Mouse (Mus musculus) hindbrain, postnatal 0 days (tissue): ENCODE data around the gene Nek10. TPM values are rescaled to one million over a fixed set of nuclear protein-coding genes. Genes with fewer than 3 reads are reported as not detected.
A peak's percentile ranks its signal among the peaks of the same experiment; 100 is the strongest.
"Not testable (repeated sequence)": the region's sequence is repeated elsewhere in the genome, so short reads cannot be mapped to it uniquely, and the experiment has no call there.

Experiments used
- ATAC-seq: fragments of 200-750 bp; cut with Nextera tagmentation; 2 replicates; pipeline ENCODE4 v1.8.0; 2017; ENCODE audit warnings: mild to moderate bottlenecking, moderate TSS enrichment, moderate library complexity
- DNase-seq: peaks from one replicate; pipeline ENCODE4 v3.0.0-alpha.2; 2015; ENCODE audit warnings: low spot score
- H3K27ac ChIP-seq: fragments of 300-500 bp; sonication (generic); 2 replicates; pipeline ENCODE4 v1.5.1; 2014; ENCODE audit warnings: mild to moderate bottlenecking
- H3K27me3 ChIP-seq: fragments of 300-500 bp; sonication (generic); 2 replicates; pipeline ENCODE4 v1.6.1; 2014; ENCODE audit warnings: low read length, mixed read lengths; ENCODE audit not compliant: insufficient read depth
- H3K36me3 ChIP-seq: fragments of 300-500 bp; sonication (generic); 2 replicates; pipeline ENCODE4 v1.6.1; 2014; ENCODE audit warnings: low read length, mixed read lengths; ENCODE audit not compliant: insufficient read depth
- H3K4me1 ChIP-seq: fragments of 300-500 bp; sonication (generic); 2 replicates; pipeline ENCODE4 v1.6.1; 2014; ENCODE audit warnings: antibody characterized with exemption, low read length, mixed read lengths; ENCODE audit not compliant: insufficient read depth
- H3K4me2 ChIP-seq: fragments of 300-500 bp; sonication (generic); 2 replicates; pipeline ENCODE4 v1.6.1; 2014; ENCODE audit warnings: low read depth, mild to moderate bottlenecking, low read length, moderate library complexity, mixed read lengths
- H3K4me3 ChIP-seq: fragments of 300-500 bp; sonication (generic); 2 replicates; pipeline ENCODE4 v1.5.1; 2014; ENCODE audit warnings: low read length
- H3K9ac ChIP-seq: fragments of 300-500 bp; sonication (generic); replicated peaks from 2 replicates; pipeline ENCODE4 v1.6.1; 2014; ENCODE audit warnings: mild to moderate bottlenecking, low read length, moderate library complexity, mixed read lengths
- H3K9me3 ChIP-seq: fragments of 300-500 bp; sonication (generic); 2 replicates; pipeline ENCODE4 v1.6.1; 2016; ENCODE audit warnings: low read length, mixed read lengths
- CTCF ChIP-seq: IDR thresholded peaks from 2 replicates; pipeline ENCODE4 v1.5.1; 2016; ENCODE audit warnings: antibody characterized with exemption, control low read depth, low read depth
- WGBS: fragments of 180-500 bp; shearing (Covaris S2); extraction: QIAGEN DNeasy Blood & Tissue Kit; methylation state at CpG from one replicate; pipeline ENCODE4 v1.1.7; 2014; 5-methylcytosine and 5-hydroxymethylcytosine counted together
- polyA plus RNA-seq: library from polyadenylated mRNA; unstranded; fragments of >200 nt; fragmentation: Nextera tagmentation; extraction: Ambion mirVana; gene quantifications from 2 replicates; pipeline ENCODE4 v1.2.1, GENCODE M21; 2015
- total RNA-seq: library from RNA; depleted of rRNA; stranded (reverse); fragments of >200 nt; gene quantifications from 2 replicates; pipeline ENCODE4 v1.2.3, GENCODE M21; 2014

Gene Nek10
- total and polyA plus RNA-seq, 2 experiments from 2014 or later, result 0.13 to 0.68 TPM

GRCm38 (mm10) chr14:14949023-14949422, 145.8 kb downstream of the Nek10 start:
- DNase-seq, result no peak
- H3K4me3 ChIP-seq, result no peak overlapping the region
- no peaks in the 10 kb centered on the region for H3K27me3 ChIP-seq
- no peak overlapping the region for H3K9ac ChIP-seq
- no peak for TF ChIP-seq CTCF
- no peaks in the 10 kb centered on the region for H3K9me3 ChIP-seq
- no peak overlapping the region for H3K4me2 ChIP-seq
- H3K36me3 ChIP-seq, result no peaks in the 10 kb centered on the region
- WGBS, result 43% methylated on average over 2 of the region's 2 CpGs
- ATAC-seq, result no peak
- no peak overlapping the region for H3K27ac ChIP-seq
- H3K4me1 ChIP-seq, result no peaks in the 10 kb centered on the region

DNA sequence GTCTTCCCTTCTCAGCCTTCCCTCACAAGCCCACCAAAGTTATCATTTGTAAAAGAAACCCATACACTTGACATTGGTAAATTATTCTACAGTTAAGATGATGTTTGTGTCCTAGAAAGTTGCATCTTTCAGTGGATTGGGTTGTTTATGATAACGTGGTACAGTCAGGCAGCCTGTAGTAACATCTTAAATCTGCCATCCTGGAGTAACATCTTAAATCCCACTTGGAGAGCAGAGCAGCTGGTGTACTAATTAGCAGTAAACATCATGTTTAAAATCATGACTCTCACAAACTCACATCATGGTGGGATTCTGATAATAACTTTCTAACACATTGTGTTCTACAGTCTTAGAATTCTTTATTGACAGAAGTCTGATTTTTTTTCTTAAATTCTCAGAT, 148.6 kb downstream of the Nek10 start:
- H3K9me3 ChIP-seq, result no peaks in the 10 kb centered on the region
- no peak overlapping the region for H3K27ac ChIP-seq
- WGBS, result 58% methylated on average over 1 of the region's 1 CpGs
- ATAC-seq (no peak), DNase-seq (no peak)
- no peak for TF ChIP-seq CTCF
- no peaks in the 10 kb centered on the region for H3K36me3 ChIP-seq
- no peak overlapping the region for H3K4me3 ChIP-seq
- H3K27me3 ChIP-seq, result no peaks in the 10 kb centered on the region
- no peak overlapping the region for H3K9ac ChIP-seq
- no peaks in the 10 kb centered on the region for H3K4me1 ChIP-seq
- H3K4me2 ChIP-seq, result no peak overlapping the region

DNA sequence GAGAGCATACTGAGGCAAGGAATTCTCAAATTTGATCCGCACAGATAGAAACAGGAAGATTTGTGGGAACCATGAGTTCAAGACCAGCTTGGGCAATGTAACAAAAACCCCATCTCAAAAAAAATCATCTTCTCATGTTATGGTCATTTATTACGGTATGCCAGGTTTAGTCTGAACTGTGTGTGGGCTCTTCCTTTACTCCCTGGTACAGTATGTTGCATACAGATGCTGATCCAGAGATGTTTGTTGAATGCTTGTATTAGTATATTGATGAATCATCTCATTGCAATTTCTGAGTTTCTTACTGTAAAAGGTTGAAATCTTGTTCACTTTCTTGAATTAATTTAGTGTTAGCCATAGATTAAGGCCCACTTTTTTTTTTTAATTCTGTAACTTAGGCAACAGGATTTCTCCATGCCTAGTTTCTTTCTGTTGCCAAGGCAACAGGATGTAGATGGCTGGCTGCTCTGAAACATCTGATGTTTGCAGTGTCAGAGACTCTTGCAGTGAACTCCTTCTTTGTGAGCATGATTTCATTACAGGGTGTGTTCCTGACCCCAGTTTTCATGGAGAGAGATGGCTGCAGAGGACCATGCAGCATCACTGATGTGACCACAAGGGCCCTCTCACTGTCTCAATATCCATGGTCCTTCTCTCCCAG, 156.7 kb downstream of the Nek10 start:
- H3K4me2 ChIP-seq, result no peak overlapping the region
- H3K4me3 ChIP-seq, result no peak overlapping the region
- DNase-seq, result peak; percentile 63
- no peaks in the 10 kb centered on the region for H3K36me3 ChIP-seq
- no peak overlapping the region for H3K9ac ChIP-seq
- TF ChIP-seq CTCF, result no peak
- peak; percentile 83 for ATAC-seq
- WGBS, result 81% methylated on average over 2 of the region's 2 CpGs
- 0 out of 2 replicates have a peak, but pooled peaks cover 4% of the 10 kb centered on the region for H3K4me1 ChIP-seq
- H3K9me3 ChIP-seq, result no peaks in the 10 kb centered on the region
- peak overlapping the region; percentile 66 for H3K27ac ChIP-seq
- H3K27me3 ChIP-seq, result no peaks in the 10 kb centered on the region

GRCm38 (mm10) chr14:14960441-14960988, 157.3 kb downstream of the Nek10 start:
- Histone ChIP-seq H3K27ac (peak overlapping the region; percentile 66), H3K9me3 (no peaks in the 10 kb centered on the region), H3K9ac (no peak overlapping the region), H3K36me3 (no peaks in the 10 kb centered on the region), H3K4me3 (no peak overlapping the region), H3K4me2 (no peak overlapping the region), H3K27me3 (no peaks in the 10 kb centered on the region), H3K4me1 (0 out of 2 replicates have a peak, but pooled peaks cover 4% of the 10 kb centered on the region)
- TF ChIP-seq CTCF, result no peak
- DNase-seq, result peak; percentile 8
- WGBS, result 49% methylated on average over 2 of the region's 2 CpGs
- peak; percentile 64 for ATAC-seq

DNA sequence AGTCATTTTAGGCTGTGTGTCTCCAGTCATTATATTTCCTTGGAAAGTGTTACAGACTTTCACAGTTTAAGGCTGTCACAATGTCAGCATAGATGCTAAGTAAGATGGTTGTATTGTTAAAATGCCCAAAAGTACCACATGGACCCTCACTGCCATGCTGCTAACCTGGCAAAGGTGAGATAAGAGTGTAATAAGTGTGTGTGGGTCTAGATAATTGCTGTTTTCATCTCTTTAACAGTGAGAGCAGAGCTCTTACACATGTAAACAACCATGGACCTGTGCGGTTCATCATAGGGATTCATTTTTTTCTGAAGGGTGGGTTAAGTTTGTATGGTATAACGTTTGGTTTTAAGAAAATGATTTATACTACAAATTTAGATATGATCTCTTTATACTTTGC, 167.4 kb downstream of the Nek10 start:
- H3K27me3 ChIP-seq, result no peaks in the 10 kb centered on the region
- TF ChIP-seq CTCF, result no peak
- DNase-seq (no peak), ATAC-seq (no peak)
- H3K4me3 ChIP-seq, result no peak overlapping the region
- H3K9me3 ChIP-seq, result no peaks in the 10 kb centered on the region
- no peaks in the 10 kb centered on the region for H3K4me1 ChIP-seq
- H3K36me3 ChIP-seq, result no peaks in the 10 kb centered on the region
- no peak overlapping the region for H3K27ac ChIP-seq
- H3K9ac ChIP-seq, result no peak overlapping the region
- H3K4me2 ChIP-seq, result no peak overlapping the region
- 80% methylated on average over 2 of the region's 2 CpGs for WGBS

- Histone ChIP-seq H3K9me3 (no peaks in the 10 kb centered on the region), H3K4me2 (no peak overlapping the region), H3K9ac (no peak overlapping the region), H3K4me1 (no peaks in the 10 kb centered on the region), H3K36me3 (no peaks in the 10 kb centered on the region), H3K4me3 (no peak overlapping the region), H3K27me3 (no peaks in the 10 kb centered on the region), H3K27ac (no peak overlapping the region)
- no peak for TF ChIP-seq CTCF
- WGBS, result 73% methylated on average over 4 of the region's 4 CpGs
- no peak for DNase-seq
- no peak for ATAC-seq
Observed at GRCm38 (mm10) chr14:14971056-14971455, 167.8 kb downstream of the Nek10 start.

GRCm38 (mm10) chr14:14974156-14974555, 170.9 kb downstream of the Nek10 start:
- no peak for TF ChIP-seq CTCF
- WGBS, result 61% methylated on average over 1 of the region's 1 CpGs
- no peaks in the 10 kb centered on the region for H3K36me3 ChIP-seq
- no peaks in the 10 kb centered on the region for H3K27me3 ChIP-seq
- DNase-seq (no peak), ATAC-seq (no peak)
- H3K4me1 ChIP-seq, result no peaks in the 10 kb centered on the region
- H3K4me3 ChIP-seq, result no peak overlapping the region
- no peak overlapping the region for H3K27ac ChIP-seq
- H3K9me3 ChIP-seq, result no peaks in the 10 kb centered on the region
- H3K9ac ChIP-seq, result no peak overlapping the region
- H3K4me2 ChIP-seq, result no peak overlapping the region

DNA sequence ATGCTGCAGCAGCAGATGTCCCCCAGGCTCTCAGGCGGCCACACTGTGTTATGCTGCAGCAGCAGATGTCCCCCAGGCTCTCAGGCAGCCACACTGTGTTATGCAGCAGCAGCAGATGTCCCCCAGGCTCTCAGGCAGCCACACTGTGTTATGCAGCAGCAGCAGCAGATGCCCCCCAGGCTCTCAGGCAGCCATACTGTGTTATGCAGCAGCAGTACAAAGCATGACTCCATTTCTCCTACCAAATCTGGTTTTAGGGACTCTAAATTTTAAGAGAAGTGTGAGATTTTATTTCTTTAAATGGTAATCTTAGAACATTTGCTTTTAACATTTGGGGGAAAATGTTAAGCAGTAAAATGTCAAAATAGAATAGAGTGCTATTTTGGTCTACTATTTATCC, 180.9 kb downstream of the Nek10 start:
- H3K9me3 ChIP-seq, H3K27me3 ChIP-seq: not testable (repeated sequence)

More for the DNA sequence above, 180.9 kb downstream of the Nek10 start:
- not testable (repeated sequence) for H3K4me1 ChIP-seq, H3K9ac ChIP-seq, DNase-seq, ATAC-seq, H3K4me2 ChIP-seq, H3K4me3 ChIP-seq, H3K36me3 ChIP-seq, H3K27ac ChIP-seq
- 17% methylated on average over 1 of the region's 1 CpGs for WGBS
